8 mouse cellular contexts compared by ENCODE assay signal in genomic region chr11:118289037-118289511, GRCm38 (mm10). TPM values are rescaled to one million over a fixed set of nuclear protein-coding genes. Genes with fewer than 3 reads are reported as not detected.
DNase-seq lines count a peak whose midpoint lies in the region; ATAC-seq and TF ChIP-seq lines count a peak whose summit lies in the region.

No protein-coding gene starts in this region.

- peak overlapping the region; percentile 84 for H3K4me2 ChIP-seq in heart, postnatal 0 days (ENCODE audit: low read depth, low read length)
- H3K4me2 ChIP-seq in liver, embryonic 16.5 days (ENCODE audit: low read depth, low read length) = peak overlapping the region; percentile 93
- peak overlapping the region; percentile 77 for H3K4me2 ChIP-seq in stomach, embryonic 14.5 days (replicated peaks; ENCODE audit: low read depth, low read length)

- 2% methylated on average over 16 of the region's 16 CpGs for WGBS in heart, postnatal 0 days
- 2% methylated on average over 16 of the region's 16 CpGs for WGBS in liver, embryonic 16.5 days (ENCODE audit: insufficient replicate concordance)
- WGBS in stomach, embryonic 14.5 days = under 1% methylated on average over 16 of the region's 16 CpGs

- H3K27me3 ChIP-seq in heart, postnatal 0 days (ENCODE audit: control insufficient read depth, insufficient read depth, low read length) = no peaks in the 10 kb centered on the region
- no peaks in the 10 kb centered on the region for H3K27me3 ChIP-seq in liver, embryonic 16.5 days (ENCODE audit: control insufficient read depth, insufficient read depth, low read depth, low read length)
- no peaks in the 10 kb centered on the region for H3K27me3 ChIP-seq in stomach, embryonic 14.5 days (ENCODE audit: control insufficient read depth, insufficient read depth, low read length)

- peak; percentile 45 for DNase-seq in adrenal gland, postnatal 14 days
- no peak for DNase-seq in adrenal gland, postnatal 4 days (ENCODE audit: low spot score in 2 of 2)
- peak; percentile 23 for DNase-seq in thymus, postnatal 14 days
- no peak for DNase-seq in thymus, postnatal 25 days
- DNase-seq in heart, postnatal 0 days (ENCODE audit: low spot score) = peak; percentile 46
- DNase-seq in layer of hippocampus, adult 9-11 months = no peak

- no peak for ATAC-seq in heart, postnatal 0 days (ENCODE audit: insufficient read depth, low read depth)
- ATAC-seq in liver, embryonic 16.5 days (ENCODE audit: low read depth) = no peak
- ATAC-seq in stomach, embryonic 14.5 days (ENCODE audit: insufficient number of reproducible peaks, insufficient read depth, low FRiP score, low read depth) = no peak

- H3K36me3 ChIP-seq in heart, postnatal 0 days (replicated peaks; ENCODE audit: control insufficient read depth, insufficient read depth, low read length) = peaks cover 32% of the 10 kb centered on the region
- peaks cover 8% of the 10 kb centered on the region for H3K36me3 ChIP-seq in liver, embryonic 16.5 days (ENCODE audit: control insufficient read depth, insufficient read depth)
- peaks cover 27% of the 10 kb centered on the region for H3K36me3 ChIP-seq in stomach, embryonic 14.5 days (ENCODE audit: control insufficient read depth, insufficient read depth, low read length)

- no peak for TF ChIP-seq CTCF in heart, postnatal 0 days (IDR thresholded peaks at IDR 0.05; ENCODE audit: low read depth)

- peak overlapping the region; percentile 79 for H3K4me3 ChIP-seq in heart, postnatal 0 days (ENCODE audit: low read depth, low read length)
- H3K4me3 ChIP-seq in liver, embryonic 16.5 days (ENCODE audit: low read depth, low read length) = peak overlapping the region; percentile 78
- peak overlapping the region; percentile 62 for H3K4me3 ChIP-seq in stomach, embryonic 14.5 days (ENCODE audit: low read depth, low read length)

- no peaks in the 10 kb centered on the region for H3K9me3 ChIP-seq in heart, postnatal 0 days (replicated peaks; ENCODE audit: control insufficient read depth, low read length)
- no peaks in the 10 kb centered on the region for H3K9me3 ChIP-seq in liver, embryonic 16.5 days (replicated peaks; ENCODE audit: control insufficient read depth, low read length)
- H3K9me3 ChIP-seq in stomach, embryonic 14.5 days (ENCODE audit: control insufficient read depth, low read depth, low read length) = no peaks in the 10 kb centered on the region

- H3K9ac ChIP-seq in heart, postnatal 0 days (replicated peaks; ENCODE audit: low read depth, low read length) = peak overlapping the region; percentile 89
- H3K9ac ChIP-seq in liver, embryonic 16.5 days (ENCODE audit: low read depth, low read length) = peak overlapping the region; percentile 76
- H3K9ac ChIP-seq in stomach, embryonic 14.5 days (replicated peaks; ENCODE audit: low read depth, low read length) = peak overlapping the region; percentile 70

- peaks cover 14% of the 10 kb centered on the region for H3K4me1 ChIP-seq in heart, postnatal 0 days (ENCODE audit: control insufficient read depth, insufficient read depth)
- peaks cover 17% of the 10 kb centered on the region for H3K4me1 ChIP-seq in liver, embryonic 16.5 days (ENCODE audit: control insufficient read depth, low read depth, low read length)
- peaks cover 10% of the 10 kb centered on the region for H3K4me1 ChIP-seq in stomach, embryonic 14.5 days (ENCODE audit: control insufficient read depth, insufficient read depth, low read length)

- TF ChIP-seq EP300 in heart, postnatal 0 days (IDR thresholded peaks at IDR 0.05; ENCODE audit: low read depth) = no peak

- H3K27ac ChIP-seq in heart, postnatal 0 days (ENCODE audit: low read depth) = peak overlapping the region; percentile 86; the same call in 1 of the 2 replicates
- no peak overlapping the region for H3K27ac ChIP-seq in liver, embryonic 16.5 days (ENCODE audit: low read length)
- peak overlapping the region; percentile 66 for H3K27ac ChIP-seq in stomach, embryonic 14.5 days (ENCODE audit: low read length)

RNA-seq across cellular contexts. Expression of gene Usp36, which starts 1.0 kb away (rescaled TPM):
- 23.0 and 24.2 TPM in 2 replicates for total RNA-seq in adrenal gland, postnatal 14 days (2021)
- total RNA-seq in adrenal gland, postnatal 4 days (2021) = 10 to 100 TPM; 22.7 to 23.5 TPM
- 10.4 and 18.3 TPM in 2 replicates for total RNA-seq in heart, postnatal 0 days (2014; rRNA removed; ENCODE audit: low replicate concordance)
- polyA plus RNA-seq in heart, postnatal 0 days (2015; fragmentation: Nextera tagmentation; extraction: Ambion mirVana) = 5.5 and 6.6 TPM in 2 replicates
- polyA plus RNA-seq in liver, embryonic 16.5 days (2015; fragmentation: Nextera tagmentation; extraction: Ambion mirVana) = 4.9 and 5.7 TPM in 2 replicates
- polyA plus RNA-seq in stomach, embryonic 14.5 days (2014; fragmentation: Nextera tagmentation; extraction: Ambion mirVana) = 17.5 and 19.1 TPM in 2 replicates

RNA-seq across cellular contexts. Expression of gene Cyth1, which starts 40.7 kb away (rescaled TPM):
- total RNA-seq in adrenal gland, postnatal 14 days (2021) = 48.7 and 60.8 TPM in 2 replicates
- 10 to 100 TPM; 30.3 to 31.5 TPM for total RNA-seq in adrenal gland, postnatal 4 days (2021)
- 49.8 and 50.1 TPM in 2 replicates for total RNA-seq in heart, postnatal 0 days (2014; rRNA removed; ENCODE audit: low replicate concordance)
- polyA plus RNA-seq in heart, postnatal 0 days (2015; fragmentation: Nextera tagmentation; extraction: Ambion mirVana) = 21.4 TPM in 2 replicates
- 3.9 and 4.1 TPM in 2 replicates for polyA plus RNA-seq in liver, embryonic 16.5 days (2015; fragmentation: Nextera tagmentation; extraction: Ambion mirVana)
- polyA plus RNA-seq in stomach, embryonic 14.5 days (2014; fragmentation: Nextera tagmentation; extraction: Ambion mirVana) = 10.6 and 10.8 TPM in 2 replicates

RNA-seq across cellular contexts. Expression of gene Cep295nl, which starts 53.2 kb away (rescaled TPM):
- 0.67 and 1.7 TPM in 2 replicates for total RNA-seq in adrenal gland, postnatal 14 days (2021)
- 1 to 10 TPM; 1.4 to 2.1 TPM for total RNA-seq in adrenal gland, postnatal 4 days (2021)
- total RNA-seq in heart, postnatal 0 days (2014; rRNA removed; ENCODE audit: low replicate concordance) = not detected in 2 replicates
- 0.19 and 0.31 TPM in 2 replicates for polyA plus RNA-seq in heart, postnatal 0 days (2015; fragmentation: Nextera tagmentation; extraction: Ambion mirVana)
- not detected in 2 replicates for polyA plus RNA-seq in liver, embryonic 16.5 days (2015; fragmentation: Nextera tagmentation; extraction: Ambion mirVana)
- polyA plus RNA-seq in stomach, embryonic 14.5 days (2014; fragmentation: Nextera tagmentation; extraction: Ambion mirVana) = 0.62 TPM in 1 of 2 replicates, not detected in the other

Comparison
In these comparisons a context has a peak if more than half of its experiments do, and no peak if none do; other contexts are left out.
1. DNase-seq: peak in adrenal gland, postnatal 14 days (single experiment), thymus, postnatal 14 days (single experiment) and heart, postnatal 0 days (single experiment); none in adrenal gland, postnatal 4 days (0 of 2), thymus, postnatal 25 days (single experiment) and layer of hippocampus, adult 9-11 months (single experiment).
2. Peak in every context shown above with its lines, with median percentiles within 50 percentile points of each other: H3K4me2 ChIP-seq, H3K4me3 ChIP-seq and H3K9ac ChIP-seq.